Mouse (Mus musculus): ENCODE measurements around the gene Tubg1. TPM values are rescaled to one million over a fixed set of nuclear protein-coding genes. Genes with fewer than 3 reads are reported as not detected.

The Tubg1 gene
- polyA plus RNA-seq, 1 experiment: 87.5 TPM

- Histone ChIP-seq H3K36me3 (ENCODE audit: control insufficient read depth, insufficient read depth) (no peaks in the 10 kb centered on the region), H3K4me3 (no peak within 1 kb of the TSS), H3ac (ENCODE audit: control insufficient read depth, insufficient read length) (no peak within 1 kb of the TSS), H3K27me3 (ENCODE audit: control insufficient read depth, insufficient read depth, insufficient read length) (no peaks in the 10 kb centered on the region), H3K4me2 (ENCODE audit: low read depth) (no peak within 1 kb of the TSS), H3K79me2 (ENCODE audit: control insufficient read depth, insufficient read depth) (no peaks in the 10 kb centered on the region)
- TF ChIP-seq POLR2A (IDR thresholded peaks at IDR 0.05; ENCODE audit: insufficient read length, low read depth) (no peak), POLR2AphosphoS2 (IDR thresholded peaks at IDR 0.05; ENCODE audit: insufficient read length, low read depth) (no peak), USF1 (IDR thresholded peaks at IDR 0.05; ENCODE audit: low read depth) (no peak), REST (IDR thresholded peaks at IDR 0.05; ENCODE audit: insufficient read depth, insufficient read length) (no peak), TCF3 (IDR thresholded peaks at IDR 0.05; ENCODE audit: insufficient read length, low read depth) (no peak), MYOG (IDR thresholded peaks at IDR 0.05; ENCODE audit: control insufficient read depth in 1 of 3, insufficient read depth in 1 of 3, insufficient read length in 2 of 3, low read depth in 2 of 3) (no peak), TCF12 (IDR thresholded peaks at IDR 0.05; ENCODE audit: insufficient read depth, poor library complexity, severe bottlenecking) (no peak), CEBPB (IDR thresholded peaks at IDR 0.05; ENCODE audit: insufficient read depth, poor library complexity, severe bottlenecking) (no peak), SRF (IDR thresholded peaks at IDR 0.05; ENCODE audit: control insufficient read depth, insufficient read length, low read depth) (no peak), MAX (IDR thresholded peaks at IDR 0.05; ENCODE audit: low read depth) (no peak), E2F4 (IDR thresholded peaks at IDR 0.05; ENCODE audit: insufficient read depth) (no peak), MYOD1 (IDR thresholded peaks at IDR 0.05; ENCODE audit: control insufficient read depth in 1 of 3, insufficient read length in 2 of 3, low read depth in 2 of 3) (no peak)
These were observed 41.6 kb upstream of the Tubg1 start, which contains the start of gene Hsd17b1 for GRCm38 (mm10) chr11:101078121-101078520. Gene Hsd17b1, plus strand, starts transcription at chr11:101078411.

GRCm38 (mm10) chr11:101079746-101080145 lies 40.0 kb upstream of the Tubg1 start:
- TF ChIP-seq E2F4 (IDR thresholded peaks at IDR 0.05; ENCODE audit: insufficient read depth): no peak
- no peak for TF ChIP-seq MAX (IDR thresholded peaks at IDR 0.05; ENCODE audit: low read depth)
- TF ChIP-seq SRF (IDR thresholded peaks at IDR 0.05; ENCODE audit: control insufficient read depth, insufficient read length, low read depth): no peak
- TF ChIP-seq POLR2AphosphoS2 (IDR thresholded peaks at IDR 0.05; ENCODE audit: insufficient read length, low read depth): no peak
- no peak for TF ChIP-seq USF1 (IDR thresholded peaks at IDR 0.05; ENCODE audit: low read depth)
- TF ChIP-seq POLR2A (IDR thresholded peaks at IDR 0.05; ENCODE audit: insufficient read length, low read depth): no peak
- no peak for TF ChIP-seq REST (IDR thresholded peaks at IDR 0.05; ENCODE audit: insufficient read depth, insufficient read length)
- TF ChIP-seq TCF12 (IDR thresholded peaks at IDR 0.05; ENCODE audit: insufficient read depth, poor library complexity, severe bottlenecking): no peak
- no peak for TF ChIP-seq MYOG (IDR thresholded peaks at IDR 0.05; ENCODE audit: control insufficient read depth in 1 of 3, insufficient read depth in 1 of 3, insufficient read length in 2 of 3, low read depth in 2 of 3)
- TF ChIP-seq TCF3 (IDR thresholded peaks at IDR 0.05; ENCODE audit: insufficient read length, low read depth): no peak
- no peak for TF ChIP-seq CEBPB (IDR thresholded peaks at IDR 0.05; ENCODE audit: insufficient read depth, poor library complexity, severe bottlenecking)
- TF ChIP-seq MYOD1 (IDR thresholded peaks at IDR 0.05; ENCODE audit: control insufficient read depth in 1 of 3, insufficient read length in 2 of 3, low read depth in 2 of 3): no peak
- H3K4me3 ChIP-seq: no peak overlapping the region
- H3K79me2 ChIP-seq (ENCODE audit: control insufficient read depth, insufficient read depth): peaks cover 10% of the 10 kb centered on the region

GRCm38 (mm10) chr11:101080421-101080820 lies 39.3 kb upstream of the Tubg1 start:
- no peak overlapping the region for H3ac ChIP-seq (ENCODE audit: control insufficient read depth, insufficient read length)
- H3K27me3 ChIP-seq (ENCODE audit: control insufficient read depth, insufficient read depth, insufficient read length): no peaks in the 10 kb centered on the region
- peaks cover 10% of the 10 kb centered on the region for H3K79me2 ChIP-seq (ENCODE audit: control insufficient read depth, insufficient read depth)
- no peak overlapping the region for H3K4me2 ChIP-seq (ENCODE audit: low read depth)
- H3K4me3 ChIP-seq: no peak overlapping the region
- TF ChIP-seq CEBPB (IDR thresholded peaks at IDR 0.05; ENCODE audit: insufficient read depth, poor library complexity, severe bottlenecking): no peak
- TF ChIP-seq POLR2A (IDR thresholded peaks at IDR 0.05; ENCODE audit: insufficient read length, low read depth): no peak
- TF ChIP-seq MYOG (IDR thresholded peaks at IDR 0.05; ENCODE audit: control insufficient read depth in 1 of 3, insufficient read depth in 1 of 3, insufficient read length in 2 of 3, low read depth in 2 of 3): no peak
- no peak for TF ChIP-seq E2F4 (IDR thresholded peaks at IDR 0.05; ENCODE audit: insufficient read depth)
- no peak for TF ChIP-seq MYOD1 (IDR thresholded peaks at IDR 0.05; ENCODE audit: control insufficient read depth in 1 of 3, insufficient read length in 2 of 3, low read depth in 2 of 3)
- TF ChIP-seq USF1 (IDR thresholded peaks at IDR 0.05; ENCODE audit: low read depth): no peak
- TF ChIP-seq MAX (IDR thresholded peaks at IDR 0.05; ENCODE audit: low read depth): no peak
- TF ChIP-seq SRF (IDR thresholded peaks at IDR 0.05; ENCODE audit: control insufficient read depth, insufficient read length, low read depth): no peak
- TF ChIP-seq REST (IDR thresholded peaks at IDR 0.05; ENCODE audit: insufficient read depth, insufficient read length): no peak
- TF ChIP-seq POLR2AphosphoS2 (IDR thresholded peaks at IDR 0.05; ENCODE audit: insufficient read length, low read depth): no peak
- TF ChIP-seq TCF12 (IDR thresholded peaks at IDR 0.05; ENCODE audit: insufficient read depth, poor library complexity, severe bottlenecking): no peak
- no peak for TF ChIP-seq TCF3 (IDR thresholded peaks at IDR 0.05; ENCODE audit: insufficient read length, low read depth)
- no peaks in the 10 kb centered on the region for H3K36me3 ChIP-seq (ENCODE audit: control insufficient read depth, insufficient read depth)

More at GRCm38 (mm10) chr11:101079746-101080145, 40.0 kb upstream of the Tubg1 start:
- H3K27me3 ChIP-seq (ENCODE audit: control insufficient read depth, insufficient read depth, insufficient read length): no peaks in the 10 kb centered on the region
- no peak overlapping the region for H3ac ChIP-seq (ENCODE audit: control insufficient read depth, insufficient read length)
- H3K36me3 ChIP-seq (ENCODE audit: control insufficient read depth, insufficient read depth): no peaks in the 10 kb centered on the region
- no peak overlapping the region for H3K4me2 ChIP-seq (ENCODE audit: low read depth)

- Histone ChIP-seq H3K4me2 (ENCODE audit: low read depth) (peak overlapping the region; percentile 95), H3K79me2 (ENCODE audit: control insufficient read depth, insufficient read depth) (peaks cover 10% of the 10 kb centered on the region), H3K4me3 (peak overlapping the region; percentile 97), H3ac (ENCODE audit: control insufficient read depth, insufficient read length) (no peak overlapping the region), H3K36me3 (ENCODE audit: control insufficient read depth, insufficient read depth) (no peaks in the 10 kb centered on the region), H3K27me3 (ENCODE audit: control insufficient read depth, insufficient read depth, insufficient read length) (no peaks in the 10 kb centered on the region)
- TF ChIP-seq POLR2AphosphoS2 (IDR thresholded peaks at IDR 0.05; ENCODE audit: insufficient read length, low read depth) (no peak), POLR2A (IDR thresholded peaks at IDR 0.05; ENCODE audit: insufficient read length, low read depth) (no peak), REST (IDR thresholded peaks at IDR 0.05; ENCODE audit: insufficient read depth, insufficient read length) (no peak), SRF (IDR thresholded peaks at IDR 0.05; ENCODE audit: control insufficient read depth, insufficient read length, low read depth) (no peak), USF1 (IDR thresholded peaks at IDR 0.05; ENCODE audit: low read depth) (no peak), MYOG (IDR thresholded peaks at IDR 0.05; ENCODE audit: control insufficient read depth in 1 of 3, insufficient read depth in 1 of 3, insufficient read length in 2 of 3, low read depth in 2 of 3) (no peak), MAX (IDR thresholded peaks at IDR 0.05; ENCODE audit: low read depth) (no peak), MYOD1 (IDR thresholded peaks at IDR 0.05; ENCODE audit: control insufficient read depth in 1 of 3, insufficient read length in 2 of 3, low read depth in 2 of 3) (no peak), E2F4 (IDR thresholded peaks at IDR 0.05; ENCODE audit: insufficient read depth) (no peak), TCF3 (IDR thresholded peaks at IDR 0.05; ENCODE audit: insufficient read length, low read depth) (no peak), TCF12 (IDR thresholded peaks at IDR 0.05; ENCODE audit: insufficient read depth, poor library complexity, severe bottlenecking) (no peak), CEBPB (IDR thresholded peaks at IDR 0.05; ENCODE audit: insufficient read depth, poor library complexity, severe bottlenecking) (no peak)
These were observed 38.1 kb upstream of the Tubg1 start for GRCm38 (mm10) chr11:101081659-101082058.
